Mouse (Mus musculus) hindbrain, embryonic 11.5 days (tissue): ENCODE measurements around the gene Arid5a. TPM values are rescaled to one million over a fixed set of nuclear protein-coding genes. Genes with fewer than 3 reads are reported as not detected.

Experiments used
- ATAC-seq: fragments of 200-750 bp; cut with Nextera tagmentation; 2 replicates; pipeline ENCODE4 v1.8.0; 2017; ENCODE audit warnings: mild to moderate bottlenecking, moderate TSS enrichment, moderate library complexity; ENCODE audit not compliant: low FRiP score
- DNase-seq: peaks from one replicate; pipeline ENCODE4 v3.0.0-alpha.2; 2015; ENCODE audit warnings: low spot score
- H3K27ac ChIP-seq: fragments of 300-500 bp; sonication (generic); 2 replicates; pipeline ENCODE4 v1.5.1; 2014; ENCODE audit warnings: mild to moderate bottlenecking, low read depth, low read length
- H3K27me3 ChIP-seq: fragments of 300-500 bp; sonication (generic); 2 replicates; pipeline ENCODE4 v1.6.1; 2014; ENCODE audit warnings: mild to moderate bottlenecking, low read length, moderate library complexity, mixed read lengths; ENCODE audit not compliant: control insufficient read depth, insufficient read depth
- H3K36me3 ChIP-seq: fragments of 300-500 bp; sonication (generic); 2 replicates; pipeline ENCODE4 v1.6.1; 2014; ENCODE audit warnings: mild to moderate bottlenecking, low read length, moderate library complexity, mixed read lengths; ENCODE audit not compliant: control insufficient read depth, insufficient read depth
- H3K4me1 ChIP-seq: fragments of 300-500 bp; sonication (generic); replicated peaks from 2 replicates; pipeline ENCODE4 v1.6.1; 2014; ENCODE audit warnings: low read length, mixed read lengths; ENCODE audit not compliant: control insufficient read depth, insufficient read depth
- H3K4me2 ChIP-seq: fragments of 300-500 bp; sonication (generic); replicated peaks from 2 replicates; pipeline ENCODE4 v1.6.1; 2014; ENCODE audit warnings: mild to moderate bottlenecking, low read depth, low read length
- H3K4me3 ChIP-seq: fragments of 300-500 bp; sonication (generic); 2 replicates; pipeline ENCODE4 v1.5.1; 2014; ENCODE audit warnings: low read depth, low read length
- H3K9ac ChIP-seq: fragments of 300-500 bp; sonication (generic); 2 replicates; pipeline ENCODE4 v1.6.1; 2014; ENCODE audit warnings: low read depth, low read length
- H3K9me3 ChIP-seq: fragments of 300-500 bp; sonication (generic); 2 replicates; pipeline ENCODE4 v1.6.1; 2016; ENCODE audit warnings: low read length; ENCODE audit not compliant: control insufficient read depth
- WGBS: fragments of 180-500 bp; shearing (Covaris S2); extraction: QIAGEN DNeasy Blood & Tissue Kit; methylation state at CpG from one replicate; pipeline ENCODE4 v1.1.7; 2014; 5-methylcytosine and 5-hydroxymethylcytosine counted together
- polyA plus RNA-seq: library from polyadenylated mRNA; unstranded; fragments of >200 nt; fragmentation: Nextera tagmentation; extraction: Ambion mirVana; gene quantifications from 2 replicates; pipeline ENCODE4 v1.2.1, GENCODE M21; 2014

The Arid5a gene
- polyA plus RNA-seq, 1 experiment from 2014 or later: 1.9 TPM

DNA sequence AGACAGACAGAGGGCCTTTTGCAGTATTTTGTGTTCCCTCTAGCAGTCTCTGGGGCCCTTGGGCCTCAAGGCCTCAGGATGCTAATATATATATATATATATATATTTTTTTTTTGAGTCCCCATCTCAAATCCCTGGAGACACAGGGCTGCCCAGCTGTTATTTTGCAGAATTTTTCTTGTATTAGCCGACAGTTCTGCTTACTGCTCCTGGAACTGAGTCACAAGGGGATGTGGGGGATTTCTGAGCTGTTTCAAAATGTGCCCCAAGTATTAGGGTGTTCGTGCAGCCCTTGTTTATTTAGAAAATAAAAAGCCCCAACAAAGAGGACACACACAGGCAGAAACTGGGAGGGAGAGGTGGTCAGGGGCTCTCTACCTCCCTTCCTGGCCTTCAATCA, 7.9 kb upstream of the Arid5a start:
- H3K36me3 ChIP-seq: no peaks in the 10 kb centered on the region
- H3K27ac ChIP-seq: no peak overlapping the region
- 74% methylated on average over 2 of the region's 2 CpGs for WGBS
- H3K4me3 ChIP-seq: no peak overlapping the region
- H3K4me2 ChIP-seq: no peak overlapping the region
- no peak overlapping the region for H3K9ac ChIP-seq
- no peaks in the 10 kb centered on the region for H3K4me1 ChIP-seq
- no peaks in the 10 kb centered on the region for H3K27me3 ChIP-seq
- ATAC-seq: no peak
- no peaks in the 10 kb centered on the region for H3K9me3 ChIP-seq
- no peak for DNase-seq

DNA sequence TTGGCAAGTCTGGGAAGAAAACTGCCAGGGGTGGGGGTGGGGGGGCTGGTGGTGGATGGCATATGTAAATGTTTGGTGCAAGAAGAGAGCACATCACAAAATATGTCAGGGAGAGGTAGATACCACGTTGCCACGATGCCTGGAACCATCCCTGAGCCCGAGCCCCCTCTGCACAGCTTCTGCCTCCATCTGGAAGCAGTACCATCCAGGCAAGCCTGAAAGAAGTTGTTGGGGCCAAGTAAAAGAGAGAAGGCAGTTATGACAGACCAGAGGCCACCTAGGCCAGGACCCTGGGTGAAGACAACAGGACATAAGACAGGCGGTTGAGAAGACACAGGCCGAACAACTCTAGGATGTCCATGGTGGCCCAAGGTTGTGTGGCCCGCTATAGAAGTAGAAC, 7.0 kb upstream of the Arid5a start:
- Histone ChIP-seq H3K4me3 (no peak overlapping the region), H3K4me1 (no peaks in the 10 kb centered on the region), H3K27me3 (no peaks in the 10 kb centered on the region), H3K9me3 (no peaks in the 10 kb centered on the region), H3K4me2 (no peak overlapping the region), H3K9ac (no peak overlapping the region), H3K36me3 (no peaks in the 10 kb centered on the region), H3K27ac (no peak overlapping the region)
- no peak for ATAC-seq
- DNase-seq: no peak
- 89% methylated on average over 6 of the region's 6 CpGs for WGBS

DNA sequence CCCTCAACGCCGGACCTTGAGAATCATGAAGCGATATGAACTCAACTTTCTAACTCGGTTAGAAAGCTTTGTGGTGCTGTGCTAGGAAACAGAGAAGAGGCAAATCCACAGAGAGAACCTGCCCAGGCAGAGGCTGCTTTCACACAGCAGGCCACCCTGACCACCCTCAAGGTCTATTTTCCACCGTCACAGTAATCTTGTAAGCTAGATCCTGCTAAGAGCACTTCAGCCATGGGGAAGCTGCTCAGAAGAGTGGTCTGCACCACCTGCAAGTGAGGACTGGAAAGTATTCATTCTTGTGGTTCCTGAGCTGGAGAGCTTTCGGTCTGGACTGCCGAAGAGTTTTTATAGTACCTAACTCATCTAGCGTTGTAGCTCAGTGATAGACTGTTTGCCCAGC, 5.3 kb upstream of the Arid5a start:
- WGBS: 74% methylated on average over 8 of the region's 8 CpGs
- ATAC-seq (no peak), DNase-seq (no peak)
- no peaks in the 10 kb centered on the region for H3K27me3 ChIP-seq
- no peaks in the 10 kb centered on the region for H3K4me1 ChIP-seq
- no peak overlapping the region for H3K27ac ChIP-seq
- H3K4me2 ChIP-seq: no peak overlapping the region
- H3K9me3 ChIP-seq: no peaks in the 10 kb centered on the region
- H3K9ac ChIP-seq: no peak overlapping the region
- H3K36me3 ChIP-seq: no peaks in the 10 kb centered on the region
- no peak overlapping the region for H3K4me3 ChIP-seq

DNA sequence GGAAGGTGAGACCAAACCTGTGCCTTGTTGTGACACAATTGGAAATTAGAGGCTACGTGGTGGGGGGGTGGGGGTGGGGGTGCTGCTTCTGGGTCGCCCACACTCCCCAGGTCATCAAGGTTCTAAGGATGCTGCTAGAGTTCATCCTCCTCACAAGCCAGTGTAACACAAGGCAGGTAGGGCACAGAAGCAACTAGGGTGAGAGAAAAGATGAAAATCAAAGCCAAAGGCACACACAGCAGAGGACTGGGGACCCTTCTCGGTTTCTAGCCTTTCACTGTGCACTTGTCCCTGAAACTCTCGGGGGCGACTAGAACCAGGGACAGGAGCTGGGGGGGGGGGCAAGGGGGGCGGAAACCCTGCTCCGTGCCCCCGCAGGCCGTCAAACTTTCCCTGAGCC, 4.6 kb upstream of the Arid5a start:
- no peaks in the 10 kb centered on the region for H3K36me3 ChIP-seq
- DNase-seq: no peak
- H3K4me1 ChIP-seq: no peaks in the 10 kb centered on the region
- H3K9me3 ChIP-seq: no peaks in the 10 kb centered on the region
- peak overlapping the region; percentile 47 for H3K4me2 ChIP-seq
- no peak for ATAC-seq
- peak overlapping the region; percentile 37; the same call in 1 of the 2 replicates for H3K9ac ChIP-seq
- peak overlapping the region; percentile 27 for H3K4me3 ChIP-seq
- H3K27me3 ChIP-seq: no peaks in the 10 kb centered on the region
- 14% methylated on average over 9 of the region's 9 CpGs for WGBS
- H3K27ac ChIP-seq: no peak overlapping the region

DNA sequence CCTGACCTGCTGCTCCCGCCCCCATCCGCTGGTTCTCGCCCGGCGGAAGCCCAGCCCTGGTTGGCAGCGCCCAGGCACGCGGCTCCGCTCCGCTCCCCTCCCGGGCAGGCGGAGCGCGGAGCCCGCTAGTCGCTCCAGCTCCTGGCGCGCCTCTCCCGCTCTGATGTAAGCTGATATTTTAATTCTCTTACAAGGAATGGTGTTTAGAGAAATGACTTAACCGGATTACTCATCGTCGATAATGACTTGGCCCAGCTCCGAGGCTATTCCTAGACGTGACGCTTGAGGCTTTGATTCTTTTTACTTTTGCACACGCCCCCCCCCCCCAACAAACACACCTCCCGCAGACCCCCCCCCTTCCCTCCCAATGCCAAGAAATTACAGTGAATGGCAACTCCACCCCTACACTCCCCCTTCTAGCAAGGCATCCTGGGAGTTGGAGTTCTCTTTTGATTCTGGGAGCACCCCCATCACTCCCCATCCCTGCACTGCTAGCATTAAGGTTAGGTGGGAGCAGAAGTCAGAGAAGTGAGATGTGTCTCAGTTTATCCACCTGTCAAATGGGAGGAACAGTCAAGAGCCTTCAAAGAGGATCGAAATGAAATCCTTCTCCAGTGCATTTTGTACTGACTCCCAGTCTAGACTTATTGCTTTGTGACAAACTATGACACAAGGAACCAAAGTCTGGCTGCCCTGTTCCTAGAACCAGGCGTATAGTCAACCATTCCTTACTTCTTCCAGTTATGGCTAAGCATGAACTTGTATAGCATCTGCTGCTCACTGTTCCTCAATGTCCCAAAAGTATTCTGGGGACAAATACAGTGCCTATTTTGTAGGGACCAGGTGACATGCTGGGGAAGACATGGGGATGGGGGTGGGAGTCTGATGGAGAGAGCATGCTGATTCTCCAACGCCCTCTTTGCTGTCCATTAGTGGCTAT, 3.9 kb upstream of the Arid5a start:
- Histone ChIP-seq H3K4me2 (peak overlapping the region; percentile 47), H3K9ac (peak overlapping the region; percentile 37; the same call in 1 of the 2 replicates), H3K27me3 (peaks cover 2% of the 10 kb centered on the region; the same call in 1 of the 2 replicates), H3K4me1 (peaks cover 4% of the 10 kb centered on the region), H3K9me3 (no peaks in the 10 kb centered on the region), H3K27ac (no peak overlapping the region), H3K4me3 (peak overlapping the region; percentile 27), H3K36me3 (no peaks in the 10 kb centered on the region)
- 10% methylated on average over 30 of the region's 30 CpGs for WGBS
- peak; percentile 48 for DNase-seq
- ATAC-seq: no peak

DNA sequence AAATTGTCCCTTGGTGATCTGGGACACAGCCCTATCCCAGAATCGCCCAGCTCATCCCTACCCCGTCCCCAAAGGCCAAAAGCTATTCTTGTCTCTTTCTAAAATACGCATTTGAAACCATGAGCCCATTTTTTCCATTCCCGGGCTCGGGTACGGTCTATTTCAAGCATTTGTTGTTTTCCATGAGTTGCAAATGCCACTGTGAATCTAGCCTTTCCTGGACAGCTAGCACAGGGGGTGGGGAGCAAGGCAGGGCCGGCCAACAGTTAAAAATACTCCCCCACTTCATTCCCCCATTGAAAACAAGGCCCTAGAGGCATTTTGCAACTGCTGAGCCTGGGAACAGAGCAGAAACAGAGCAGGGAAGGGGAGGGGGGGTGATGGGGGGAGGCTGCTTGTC, 2.8 kb upstream of the Arid5a start:
- ATAC-seq (no peak), DNase-seq (no peak)
- Histone ChIP-seq H3K9me3 (no peaks in the 10 kb centered on the region), H3K27me3 (peaks cover 7% of the 10 kb centered on the region), H3K4me3 (no peak overlapping the region), H3K36me3 (no peaks in the 10 kb centered on the region), H3K4me2 (no peak overlapping the region), H3K4me1 (peaks cover 4% of the 10 kb centered on the region), H3K27ac (no peak overlapping the region), H3K9ac (no peak overlapping the region)
- WGBS: 71% methylated on average over 7 of the region's 7 CpGs

DNA sequence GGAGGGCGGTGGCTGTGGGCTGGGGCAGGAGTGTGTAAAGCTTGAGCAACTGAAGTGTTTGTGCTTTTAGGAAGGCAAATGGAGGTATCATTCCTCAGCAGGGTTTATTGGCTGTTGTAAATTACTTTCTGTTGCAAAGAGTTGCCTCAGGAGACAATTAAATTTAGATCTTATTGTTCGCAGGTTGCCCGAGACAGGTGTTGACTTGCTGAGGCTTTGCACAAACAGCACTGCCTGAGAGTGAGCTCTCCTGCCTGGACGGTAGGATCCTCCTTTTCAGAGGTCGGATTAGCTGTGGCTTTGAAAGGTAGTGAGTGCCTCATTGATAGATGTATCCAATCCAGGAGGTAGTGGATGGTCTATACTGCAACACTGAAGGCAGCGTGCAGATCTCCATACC, 1.4 kb upstream of the Arid5a start:
- Histone ChIP-seq H3K4me1 (peaks cover 4% of the 10 kb centered on the region), H3K4me2 (no peak overlapping the region), H3K9ac (no peak overlapping the region), H3K36me3 (no peaks in the 10 kb centered on the region), H3K27me3 (peaks cover 7% of the 10 kb centered on the region), H3K27ac (no peak overlapping the region), H3K4me3 (no peak overlapping the region), H3K9me3 (no peaks in the 10 kb centered on the region)
- 79% methylated on average over 6 of the region's 6 CpGs for WGBS
- DNase-seq (no peak), ATAC-seq (no peak)

DNA sequence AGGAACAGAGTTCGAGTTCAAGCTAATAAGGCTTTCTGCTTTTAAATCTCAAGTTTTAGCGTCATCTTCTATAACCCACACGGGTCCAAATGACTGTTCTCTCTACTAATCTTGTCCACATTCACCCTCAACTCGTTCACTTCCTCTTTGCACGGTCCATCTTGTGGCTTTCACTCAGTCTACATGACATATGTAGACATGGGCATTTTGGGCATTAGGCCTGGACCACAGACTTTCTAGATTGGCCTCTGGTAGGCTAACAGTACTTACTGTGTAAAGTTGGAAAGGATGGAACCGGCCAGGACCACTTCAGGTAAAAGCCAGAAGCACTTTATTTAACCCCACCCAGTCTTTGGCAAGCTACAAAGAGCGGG, 425 bp upstream of the Arid5a start:
- 73% methylated on average over 7 of the region's 7 CpGs for WGBS
- Histone ChIP-seq H3K4me1 (peaks cover 4% of the 10 kb centered on the region), H3K36me3 (no peaks in the 10 kb centered on the region), H3K27ac (no peak overlapping the region), H3K9me3 (no peaks in the 10 kb centered on the region), H3K27me3 (peaks cover 7% of the 10 kb centered on the region), H3K4me2 (no peak overlapping the region), H3K9ac (no peak overlapping the region), H3K4me3 (no peak overlapping the region)
- ATAC-seq (peak; percentile 32; the same call in 1 of the 2 replicates), DNase-seq (no peak)

DNA sequence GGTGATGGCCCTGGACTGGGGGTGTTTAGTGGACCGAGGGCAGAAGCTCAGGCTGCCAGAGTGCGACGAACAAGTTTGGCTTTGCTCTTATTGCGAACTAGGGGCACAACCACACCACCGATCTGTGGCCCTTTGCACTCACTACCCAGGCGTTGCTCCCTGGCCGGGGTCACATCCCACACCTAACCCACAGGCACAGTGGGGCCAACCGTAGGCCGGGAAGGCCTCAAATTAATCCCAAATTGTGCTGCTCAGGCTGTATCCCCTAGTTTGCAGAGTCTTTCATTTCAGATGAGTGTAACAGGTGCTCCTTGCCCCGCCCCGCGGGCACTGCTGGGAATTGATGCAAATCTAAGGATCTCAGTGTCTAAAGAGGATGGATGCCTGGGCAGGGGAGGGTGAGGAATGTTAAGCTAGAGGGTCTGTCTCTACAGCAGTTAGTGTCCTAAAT, 943 bp downstream of the Arid5a start:
- 5% methylated on average over 12 of the region's 12 CpGs for whole genome bisulfite sequencing
- DNase-seq: peak; percentile 43
- H3K4me1 ChIP-seq: peaks cover 4% of the 10 kb centered on the region

More for the DNA sequence above, 943 bp downstream of the Arid5a start:
- Histone ChIP-seq H3K27me3 (peaks cover 7% of the 10 kb centered on the region), H3K4me3 (peak overlapping the region; percentile 61), H3K36me3 (no peaks in the 10 kb centered on the region), H3K9ac (peak overlapping the region; percentile 56; the same call in 1 of the 2 replicates), H3K4me2 (peak overlapping the region; percentile 95), H3K9me3 (no peaks in the 10 kb centered on the region), H3K27ac (no peak overlapping the region)
- peak; percentile 8; the same call in 1 of the 2 replicates for ATAC-seq
